2 mouse cellular contexts compared by ENCODE assay signal in genomic region chr5:106672597-106672996, GRCm38 (mm10).
TF ChIP-seq lines count a peak whose summit lies in the region.

No protein-coding gene starts in this region.

TF ChIP-seq in CH12.LX, 34 proteins besides CTCF, POLR2A, EP300 and RAD21 (continued from another document):
- TF ChIP-seq BHLHE40 (IDR thresholded peaks at IDR 0.05; ENCODE audit: low read depth, low read length) (no peak), MAZ (IDR thresholded peaks at IDR 0.05; ENCODE audit: low read depth, low read length) (no peak)

TF ChIP-seq in MEL, 35 proteins besides CTCF, POLR2A, EP300 and RAD21 (continued from another document):
- TF ChIP-seq MAFK (IDR thresholded peaks at IDR 0.05; ENCODE audit: borderline replicate concordance, low read depth, low read length) (peak; percentile 92), GATA1 (IDR thresholded peaks at IDR 0.05; ENCODE audit: low read depth, low read length) (peak; percentile 32; the same call in 1 of the 2 replicates), TCF12 (IDR thresholded peaks at IDR 0.05; ENCODE audit: low read depth, low read length) (peak; percentile 67; the same call in 1 of the 2 replicates), BHLHE40 (IDR thresholded peaks at IDR 0.05; ENCODE audit: borderline replicate concordance, low read depth, low read length) (no peak), ZC3H11A (IDR thresholded peaks at IDR 0.05; ENCODE audit: low read depth, low read length) (0 out of 2 replicates have a peak, but pooled peaks have one; percentile 9), E2F4 (IDR thresholded peaks at IDR 0.05; ENCODE audit: borderline replicate concordance, low read depth, low read length) (no peak)
